Mouse (Mus musculus): ENCODE data around the gene Cep350.
A peak's percentile ranks its signal among the peaks of the same experiment; 100 is the strongest.
"Not testable (repeated sequence)": the region's sequence is repeated elsewhere in the genome, so short reads cannot be mapped to it uniquely, and the experiment has no call there.

The Cep350 gene

GRCm38 (mm10) chr1:155882646-155883231, 90.3 kb downstream of the Cep350 start:
- DNase-seq, result not testable (repeated sequence)

GRCm38 (mm10) chr1:155879596-155879995, 93.5 kb downstream of the Cep350 start:
- no peak for DNase-seq

DNA sequence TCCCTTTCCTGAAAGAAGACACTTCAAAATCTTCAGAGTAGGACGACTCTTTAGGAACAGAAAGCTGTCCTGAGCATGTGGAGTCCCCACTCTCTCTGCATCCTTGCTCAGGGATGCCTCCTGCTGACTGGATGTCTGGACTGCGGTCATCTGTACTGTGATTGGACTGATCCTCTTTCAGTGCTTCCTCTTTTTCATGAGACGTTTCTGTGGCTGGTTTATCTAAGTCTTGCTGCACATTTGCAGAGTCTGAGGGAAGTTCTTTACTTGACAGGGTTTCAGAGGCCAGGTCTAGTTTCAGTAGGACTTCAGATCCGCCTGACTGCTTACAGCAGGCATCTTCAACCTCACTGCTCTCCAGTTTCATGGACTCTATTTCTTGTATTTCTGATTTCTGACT, 110.1 kb downstream of the Cep350 start:
- DNase-seq, result peak in 1 of 2 experiments; percentile 8

DNA sequence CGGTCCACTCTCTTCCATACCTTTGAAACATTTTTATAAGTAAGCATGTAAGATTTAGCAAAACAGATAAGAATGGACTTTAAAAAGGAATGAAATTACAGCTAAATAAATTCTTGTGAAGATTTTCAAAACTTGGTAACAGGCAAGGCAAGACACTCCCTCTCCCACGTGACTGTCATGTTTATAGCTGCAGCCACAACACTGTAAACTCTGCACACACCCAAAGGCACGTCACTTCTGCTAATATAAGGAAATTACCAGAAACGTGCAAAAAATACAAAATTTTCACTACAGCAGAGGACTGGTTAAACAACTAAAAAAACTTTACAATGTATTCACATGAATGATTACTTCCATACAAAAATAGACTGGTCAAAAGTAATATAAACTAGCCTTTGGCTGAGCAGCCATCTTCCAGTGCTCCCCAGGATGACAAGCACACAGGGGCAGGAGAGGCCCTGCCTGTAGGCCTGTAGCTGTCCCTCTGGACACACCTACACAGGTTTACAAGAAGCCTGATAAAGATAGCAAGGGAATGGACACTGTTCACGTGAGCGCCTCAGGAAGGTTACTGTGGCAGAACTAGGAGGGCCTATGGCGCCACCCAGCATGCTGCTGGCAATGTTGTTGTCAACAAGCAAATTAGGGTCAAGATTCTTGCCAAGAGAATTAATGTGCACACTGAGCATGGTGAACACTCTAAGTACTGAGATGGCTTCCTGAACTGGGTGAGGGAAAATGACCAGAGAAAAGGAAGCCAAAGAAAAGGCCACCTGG, 117.9 kb downstream of the Cep350 start:
- no peak for DNase-seq

DNA sequence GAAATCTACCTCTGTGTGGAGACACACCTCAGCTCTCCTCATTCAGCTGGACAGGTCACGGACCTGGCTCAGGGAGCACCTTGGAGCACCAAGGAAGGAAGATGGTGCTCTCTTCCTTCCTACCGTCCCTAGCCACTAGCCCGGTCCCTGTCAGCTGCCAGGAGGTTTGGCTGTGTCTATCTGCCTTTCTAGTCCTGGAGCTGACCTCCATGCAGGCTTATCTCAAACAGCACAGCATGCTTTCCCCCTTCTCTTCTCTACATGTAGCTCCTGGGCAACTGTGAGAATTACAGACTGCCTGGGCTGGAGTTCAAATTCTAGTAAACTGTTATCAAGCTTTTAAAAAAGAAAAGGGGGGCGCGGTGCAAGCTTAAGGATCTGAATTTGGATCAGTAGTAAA, 120.0 kb downstream of the Cep350 start:
- DNase-seq, result no peak

GRCm38 (mm10) chr1:155844235-155844634, 128.8 kb downstream of the Cep350 start:
- DNase-seq, result no peak

GRCm38 (mm10) chr1:155843538-155843937, 129.5 kb downstream of the Cep350 start:
- DNase-seq, result no peak

DNA sequence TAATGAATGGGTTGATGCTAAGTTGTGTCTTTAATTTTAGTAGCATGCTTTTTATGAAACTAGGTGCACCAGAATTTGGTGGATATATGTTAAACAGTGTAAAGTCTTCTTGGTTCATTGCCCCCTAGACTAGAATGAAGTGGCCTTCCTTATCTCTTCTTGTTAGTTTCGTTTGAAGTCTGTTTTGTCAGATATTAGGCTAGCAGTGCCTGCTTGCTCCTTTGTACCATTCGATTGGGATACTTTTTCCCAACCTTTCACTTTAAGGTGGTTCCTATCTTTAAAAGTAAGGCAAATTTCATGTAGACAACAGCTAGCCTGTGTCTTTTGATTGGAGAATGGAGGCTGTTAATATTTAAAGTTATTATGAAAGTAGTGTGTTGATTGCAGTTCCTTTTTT, 137.4 kb downstream of the Cep350 start:
- DNase-seq, result no peak

GRCm38 (mm10) chr1:155833610-155834009, 139.4 kb downstream of the Cep350 start:
- DNase-seq, result no peak

DNA sequence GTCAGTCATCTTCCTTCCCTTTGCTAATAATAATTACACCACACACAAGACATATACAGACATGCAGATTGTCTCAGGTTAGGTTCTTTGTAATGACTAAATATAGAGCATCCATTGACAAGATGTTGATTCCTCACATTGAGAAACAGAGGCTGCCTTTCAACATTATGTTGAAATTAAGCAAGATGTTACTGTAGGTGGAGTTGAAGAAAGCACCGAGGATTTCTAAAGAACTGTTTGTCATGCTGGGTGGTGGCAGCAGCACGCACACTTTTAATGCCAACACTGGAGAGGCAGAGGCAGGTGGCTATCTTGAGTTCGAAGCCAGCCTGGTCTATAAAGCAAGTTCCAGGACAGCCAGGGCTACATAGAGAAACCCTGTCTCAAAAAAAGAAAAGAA, 141.1 kb downstream of the Cep350 start:
- no peak for DNase-seq

- DNase-seq, result no peak
Measured at GRCm38 (mm10) chr1:155830861-155831260, 142.2 kb downstream of the Cep350 start.

- DNase-seq, result no peak
Measured at GRCm38 (mm10) chr1:155827703-155828295, 145.3 kb downstream of the Cep350 start.

DNA sequence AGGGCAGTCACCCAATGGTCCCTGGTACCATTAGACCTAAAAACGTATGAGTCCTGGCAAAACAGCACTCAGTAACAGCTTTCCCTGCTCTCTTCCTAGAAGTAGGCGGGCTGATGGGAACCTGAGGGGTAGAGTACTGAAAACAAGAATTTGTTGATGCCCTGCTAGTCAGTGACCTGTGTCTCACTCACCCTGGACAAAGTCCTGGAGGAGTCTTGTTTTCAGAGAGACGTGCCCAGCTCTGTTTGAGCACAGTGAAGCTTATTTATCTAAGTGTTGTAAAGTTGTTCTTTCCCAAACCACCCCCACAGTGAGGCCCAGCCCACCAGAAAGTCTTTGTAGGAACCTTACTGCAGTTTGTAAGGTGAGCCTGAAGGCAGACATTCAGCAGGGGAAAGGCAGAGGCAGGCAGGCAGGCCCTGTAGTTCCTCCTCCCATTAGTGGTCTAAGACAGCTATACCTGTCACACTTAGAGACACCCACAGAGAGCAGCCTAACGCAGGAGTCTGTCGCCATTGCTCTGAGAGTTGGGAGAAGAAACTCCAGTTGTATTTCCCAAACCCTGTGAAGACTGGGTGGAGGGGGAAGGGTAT, 146.2 kb downstream of the Cep350 start:
- DNase-seq, result no peak

DNA sequence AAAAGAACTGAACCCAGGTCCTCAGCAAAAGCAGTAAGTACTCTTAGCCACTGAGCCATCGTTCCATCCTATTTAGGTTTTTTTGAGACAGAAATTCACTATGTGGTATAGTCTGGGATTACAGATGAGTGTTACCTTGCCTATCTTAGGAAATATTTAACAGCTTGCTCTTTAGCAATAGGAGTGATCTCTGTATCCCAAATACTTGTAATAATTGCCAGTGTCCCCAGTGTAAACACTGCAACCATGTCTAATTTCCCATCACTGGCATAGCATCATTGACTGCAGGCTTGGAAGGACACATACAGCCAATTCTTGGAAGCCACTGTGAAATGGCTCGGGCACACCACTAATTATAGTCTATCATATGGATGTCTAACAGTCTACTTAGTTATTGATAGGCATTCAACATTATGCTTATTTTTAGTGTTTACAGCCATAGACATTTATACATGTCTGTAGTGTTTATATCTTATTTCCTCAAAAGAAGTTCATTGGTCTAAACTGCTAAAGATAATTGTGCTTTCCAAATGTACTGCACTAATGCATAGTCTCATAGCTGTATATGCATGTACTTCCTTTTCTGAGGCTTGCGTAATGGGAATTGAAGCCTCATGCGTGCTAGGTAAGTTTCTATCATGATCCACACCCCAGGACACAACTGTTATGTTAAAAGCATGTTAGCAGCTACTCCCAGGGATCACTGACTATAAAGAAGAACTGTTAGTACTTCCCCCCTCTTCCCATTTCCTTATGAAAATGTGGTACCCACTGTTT, 146.9 kb downstream of the Cep350 start:
- DNase-seq, result no peak

DNA sequence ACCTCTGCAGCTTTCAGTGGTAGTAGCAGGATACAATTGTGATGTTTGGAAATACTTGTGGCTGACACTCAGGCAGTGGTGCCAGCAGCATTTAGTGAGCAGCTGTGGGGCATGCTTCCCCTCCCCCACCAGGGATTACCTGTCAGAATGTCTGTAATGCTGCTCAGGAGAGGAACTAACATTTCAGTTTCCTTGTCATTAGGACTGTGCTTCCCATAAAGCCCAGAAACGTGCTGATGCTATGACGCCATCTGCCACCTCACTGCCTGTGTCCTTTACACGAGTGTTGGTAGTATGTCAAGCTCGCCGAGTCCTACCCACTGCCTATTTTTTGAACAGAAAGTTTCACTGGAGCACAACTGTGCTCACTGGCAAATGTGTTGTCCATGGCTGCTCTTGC, 152.4 kb downstream of the Cep350 start:
- no peak for DNase-seq

- no peak for DNase-seq
Measured at GRCm38 (mm10) chr1:155816167-155816566, 156.9 kb downstream of the Cep350 start.

DNA sequence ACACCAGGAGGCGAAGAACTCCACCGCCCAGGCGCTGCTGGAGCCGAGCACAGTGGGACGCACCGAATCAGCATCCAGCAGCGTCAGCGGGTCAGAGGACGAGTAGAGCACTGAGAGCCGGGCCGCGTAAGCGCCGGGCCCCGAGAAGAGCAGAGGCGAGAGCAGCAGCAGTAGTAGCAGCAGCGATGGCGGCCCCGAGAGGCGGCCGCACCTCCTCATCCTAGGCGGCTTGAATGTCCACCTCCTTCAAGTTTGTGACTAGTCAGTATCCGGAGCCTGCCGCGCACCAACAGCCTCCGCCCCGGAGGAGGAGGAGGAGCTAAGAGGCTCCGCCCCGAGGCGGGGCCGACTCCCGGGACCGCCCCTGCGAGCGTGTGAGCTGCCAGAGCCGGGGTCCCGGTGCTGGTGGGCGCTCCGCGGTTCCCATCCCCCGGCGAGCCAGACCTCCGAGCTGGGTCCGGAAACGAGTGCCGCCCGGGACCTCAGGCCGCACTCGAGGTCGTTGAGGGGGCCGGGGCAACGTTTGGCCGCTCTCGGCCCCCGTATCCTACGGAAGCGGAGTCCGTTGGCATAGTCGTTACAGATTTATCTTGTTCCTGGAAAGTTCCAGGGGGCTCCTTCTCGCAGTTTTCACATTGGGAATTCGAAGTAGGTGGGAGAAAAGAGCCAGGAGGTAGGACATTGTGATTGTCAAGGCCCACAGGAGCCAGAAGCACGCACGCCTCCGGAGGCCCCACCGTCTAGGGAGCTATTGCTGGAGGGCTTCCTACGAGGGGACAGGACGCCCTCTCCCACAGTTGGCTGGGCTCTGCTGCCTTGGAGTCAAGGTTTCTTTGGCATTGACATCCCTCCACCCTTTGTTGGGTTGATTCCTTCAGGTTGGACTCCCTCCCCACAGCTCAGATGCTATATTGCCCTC, 160.2 kb downstream of the Cep350 start, which contains the start of gene Qsox1:
TSS of gene Qsox1 (minus strand) at position 309 of the 919 bp plus-strand sequence.
- peak; percentile 92 to 93 for DNase-seq

GRCm38 (mm10) chr1:155811995-155812580, 161.0 kb downstream of the Cep350 start:
- DNase-seq, result no peak

- DNase-seq, result no peak
Measured at GRCm38 (mm10) chr1:155810616-155811015, 162.4 kb downstream of the Cep350 start.

- DNase-seq, result no peak
Measured at GRCm38 (mm10) chr1:155809706-155810442, 163.2 kb downstream of the Cep350 start.

GRCm38 (mm10) chr1:155808261-155808660, 164.8 kb downstream of the Cep350 start:
- no peak for DNase-seq
